Mouse (Mus musculus) regulatory T cell (primary cell): Measurements from ENCODE around the gene Atp6v1g3.

ENCODE experiments used
- in situ Hi-C: fragments of 300-600 bp; cut with MboI, MseI; formaldehyde crosslinking; loops from one replicate; pipeline ENCODE4 v1.15.1; 2025; ENCODE audit warnings: high pct_unique_total_duplicates

Atp6v1g3 gene

DNA sequence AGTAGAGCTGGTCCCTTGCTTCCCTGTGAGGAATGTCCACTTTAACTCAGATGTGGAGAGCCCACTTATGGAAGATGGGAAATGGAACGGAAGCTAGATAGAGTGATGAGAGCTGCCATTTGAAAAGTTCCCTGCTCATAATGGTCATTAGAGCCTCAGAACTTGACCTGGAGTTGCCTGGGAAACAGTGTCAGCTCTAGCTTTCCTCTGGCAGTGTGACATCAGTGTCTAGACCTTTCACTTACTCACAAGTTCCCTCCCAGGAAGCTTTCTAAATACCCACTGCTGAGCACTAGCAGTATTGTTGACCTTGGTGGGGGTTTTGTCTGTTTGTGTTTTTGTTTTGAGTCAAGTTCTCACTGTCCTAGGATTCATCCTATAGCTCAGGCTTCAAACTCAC, 15.2 kb downstream of the Atp6v1g3 start:
- in situ Hi-C loops = loop anchor here (5.0 kb wide), 1 partner anchor 151 kb away; no protein-coding TSS in a partner anchor

GRCm38 (mm10) chr1:138289455-138290425, 16.2 kb downstream of the Atp6v1g3 start:
- in situ Hi-C loops = loop anchor here (5.0 kb wide), 1 partner anchor 152 kb away; no protein-coding TSS in a partner anchor

DNA sequence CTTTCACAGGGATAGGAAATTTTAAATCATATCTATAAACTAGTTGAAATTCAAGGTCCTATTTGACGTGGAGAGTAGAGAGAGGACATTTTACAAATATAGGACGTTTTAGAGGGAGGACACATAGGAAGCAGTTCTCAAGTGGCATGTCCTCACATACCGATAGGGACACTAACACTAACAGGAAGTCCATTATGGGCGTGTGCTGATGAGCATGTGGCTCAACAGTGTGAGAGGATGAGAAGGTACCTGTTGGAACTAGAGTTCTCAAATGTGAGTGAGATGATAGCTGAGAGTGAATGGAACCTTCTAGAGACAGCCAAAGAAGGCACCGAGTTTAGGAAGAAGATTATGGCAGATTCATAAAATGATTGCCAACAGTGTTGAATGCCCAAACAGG, 17.9 kb downstream of the Atp6v1g3 start:
- in situ Hi-C loops = no loop called here

DNA sequence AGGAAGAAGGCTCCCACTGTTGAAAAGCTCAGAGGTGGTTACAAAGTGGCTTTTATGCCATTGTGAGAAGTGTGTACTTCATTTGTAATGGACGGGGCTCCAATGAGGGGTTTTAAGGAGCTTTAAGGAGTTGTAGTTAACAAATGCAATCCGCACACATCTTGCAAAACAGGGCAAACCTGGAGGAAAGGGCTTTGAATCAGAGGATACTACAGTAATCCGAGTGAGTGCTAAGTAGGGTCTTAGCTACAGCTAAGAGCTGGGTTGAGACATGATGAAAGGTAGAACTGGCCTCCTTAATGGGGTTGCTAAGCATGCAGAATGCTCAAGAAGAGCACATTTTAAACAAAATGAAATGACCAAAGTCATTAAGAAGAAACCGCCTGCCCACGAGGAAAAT, 20.9 kb downstream of the Atp6v1g3 start:
- in situ Hi-C loops = no loop called here

- in situ Hi-C loops = no loop called here
Observed at GRCm38 (mm10) chr1:138298156-138298555, 24.6 kb downstream of the Atp6v1g3 start.

- in situ Hi-C loops = no loop called here
Observed at GRCm38 (mm10) chr1:138299576-138299975, 26.0 kb downstream of the Atp6v1g3 start.

DNA sequence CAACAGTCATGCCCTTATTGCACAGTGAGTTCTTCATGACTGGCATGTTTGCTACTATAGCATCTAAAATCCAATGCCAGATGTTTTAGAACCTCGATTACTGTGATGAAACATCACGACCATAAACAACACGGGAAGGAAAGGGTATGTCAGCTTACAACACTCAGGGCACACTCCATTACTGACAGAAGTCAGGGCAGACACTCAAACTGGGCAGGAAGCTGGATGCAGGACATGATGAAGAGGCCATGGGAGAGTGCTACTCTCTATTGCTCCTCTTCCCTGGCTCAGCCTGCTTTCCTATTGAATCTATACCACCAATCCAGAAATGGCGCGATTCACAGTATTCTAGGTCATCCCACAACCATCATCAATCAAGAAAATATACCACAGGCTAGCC, 28.4 kb downstream of the Atp6v1g3 start:
- in situ Hi-C loops = no loop called here

DNA sequence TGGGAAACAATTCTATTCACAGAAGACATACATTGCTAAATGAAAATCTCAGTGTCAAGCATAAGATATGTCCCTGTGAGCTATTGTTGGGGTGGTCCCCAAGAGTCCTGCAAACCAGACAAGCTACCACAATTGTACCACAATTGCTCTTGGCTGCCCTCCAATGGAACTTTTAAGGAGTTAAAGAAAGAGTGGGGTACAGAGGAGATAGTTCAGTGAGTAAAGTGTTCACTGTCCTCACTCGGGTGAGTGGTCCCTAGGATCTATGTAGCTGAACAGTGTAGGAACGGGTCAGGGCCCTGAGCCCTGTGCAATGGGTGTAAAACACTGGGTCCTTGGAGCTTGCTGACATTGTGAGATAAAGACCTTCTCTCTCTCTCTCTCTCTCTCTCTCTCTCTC, 29.2 kb downstream of the Atp6v1g3 start:
- in situ Hi-C loops = no loop called here

GRCm38 (mm10) chr1:138303296-138303695, 29.8 kb downstream of the Atp6v1g3 start:
- in situ Hi-C loops = no loop called here

GRCm38 (mm10) chr1:138304141-138304915, 30.8 kb downstream of the Atp6v1g3 start:
- in situ Hi-C loops = no loop called here

DNA sequence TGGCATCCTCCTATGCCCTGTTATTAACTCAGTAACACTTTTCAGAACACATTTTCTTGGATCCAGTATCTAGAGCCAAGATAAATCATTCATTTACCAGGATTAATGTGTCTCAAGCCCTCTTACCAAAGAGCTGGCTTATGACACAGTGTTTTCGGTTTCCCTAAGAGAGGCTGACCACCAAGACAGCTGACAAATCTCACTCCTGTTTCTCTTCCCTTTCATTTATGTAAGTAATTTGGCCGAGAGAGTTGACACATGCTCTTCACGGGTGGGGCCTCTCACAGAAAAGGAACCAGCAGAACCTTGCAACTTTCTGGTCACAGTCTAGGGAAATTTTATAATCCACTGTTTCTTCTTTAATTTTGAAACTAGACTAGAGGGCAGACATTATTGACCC, 49.1 kb downstream of the Atp6v1g3 start:
- in situ Hi-C loops = loop anchor here (5.0 kb wide), 1 partner anchor 50 kb away; the partner anchor contains the start of gene Atp6v1g3

- in situ Hi-C loops = loop anchor here (5.0 kb wide), 1 partner anchor 51 kb away; the partner anchor contains the start of gene Atp6v1g3
Observed at GRCm38 (mm10) chr1:138323076-138323630, 49.6 kb downstream of the Atp6v1g3 start.

- in situ Hi-C loops = no loop called here
Observed at GRCm38 (mm10) chr1:138326091-138326490, 52.6 kb downstream of the Atp6v1g3 start.

- in situ Hi-C loops = no loop called here
Observed at GRCm38 (mm10) chr1:138326566-138326965, 53.0 kb downstream of the Atp6v1g3 start.

DNA sequence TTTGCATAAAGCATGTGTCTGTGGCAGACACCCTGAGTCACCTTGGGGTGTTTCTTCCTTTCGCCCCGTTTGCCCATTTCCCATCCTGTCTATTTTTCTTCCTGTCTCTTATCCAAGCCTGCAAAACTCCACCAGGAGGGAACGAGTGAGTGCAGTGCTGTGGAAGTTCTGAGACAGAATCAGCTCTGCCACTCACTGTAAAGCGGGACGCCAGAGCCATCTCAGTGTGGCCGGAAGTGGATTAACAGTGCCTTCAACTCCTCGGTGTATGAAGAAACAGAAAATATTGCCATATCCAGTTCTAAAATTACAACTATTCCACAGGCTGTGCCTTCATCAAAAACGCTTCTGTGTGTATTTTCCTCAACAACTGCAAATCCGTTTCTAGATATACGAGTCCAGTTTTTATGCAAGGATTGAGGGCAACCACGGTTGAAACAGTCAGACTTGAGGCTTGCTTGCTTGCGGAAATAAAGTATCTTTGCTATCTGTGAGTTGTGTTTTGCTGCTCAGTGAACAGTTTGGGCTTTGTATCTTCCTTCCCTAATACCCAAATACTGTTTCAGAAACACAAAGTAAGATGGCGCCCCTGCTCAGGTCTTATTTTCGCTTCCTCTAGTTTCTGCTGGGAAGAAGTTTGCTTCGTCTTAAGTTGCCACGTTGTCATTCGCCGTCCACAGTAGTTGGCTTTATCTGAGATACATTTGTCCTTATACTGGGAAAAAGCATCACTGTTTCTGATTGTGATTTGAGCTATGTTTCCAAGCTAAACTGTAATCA, 54.1 kb downstream of the Atp6v1g3 start:
- in situ Hi-C loops = no loop called here

- in situ Hi-C loops = no loop called here
Observed at GRCm38 (mm10) chr1:138328320-138328719, 54.8 kb downstream of the Atp6v1g3 start.

GRCm38 (mm10) chr1:138330556-138330955, 57.0 kb downstream of the Atp6v1g3 start:
- in situ Hi-C loops = loop anchor here (5.0 kb wide), 3 partner anchors 82 to 507 kb away; no protein-coding TSS in a partner anchor

GRCm38 (mm10) chr1:138331596-138331995, 58.1 kb downstream of the Atp6v1g3 start:
- in situ Hi-C loops = loop anchor here (5.0 kb wide), 3 partner anchors 81 to 506 kb away; no protein-coding TSS in a partner anchor

DNA sequence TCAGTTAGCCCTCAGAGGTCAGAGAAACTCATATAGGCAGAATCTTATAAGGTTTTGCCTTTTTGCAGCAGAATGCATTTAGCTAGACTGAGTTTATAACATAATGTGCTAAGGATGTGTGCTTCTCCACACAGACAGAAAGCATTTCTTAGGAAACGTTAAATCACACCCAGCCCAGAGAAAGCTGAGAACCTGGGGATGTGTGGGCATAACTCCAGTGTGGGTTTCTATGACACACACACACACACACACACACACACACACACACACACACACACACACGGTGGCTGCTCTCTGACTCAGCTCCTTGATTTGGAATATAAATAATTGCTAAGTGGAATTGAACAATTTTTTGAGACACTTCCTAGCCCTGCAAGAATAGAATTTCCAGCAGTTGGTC, 61.2 kb downstream of the Atp6v1g3 start:
- in situ Hi-C loops = loop anchor here (5.0 kb wide), 3 partner anchors 78 to 503 kb away; no protein-coding TSS in a partner anchor

DNA sequence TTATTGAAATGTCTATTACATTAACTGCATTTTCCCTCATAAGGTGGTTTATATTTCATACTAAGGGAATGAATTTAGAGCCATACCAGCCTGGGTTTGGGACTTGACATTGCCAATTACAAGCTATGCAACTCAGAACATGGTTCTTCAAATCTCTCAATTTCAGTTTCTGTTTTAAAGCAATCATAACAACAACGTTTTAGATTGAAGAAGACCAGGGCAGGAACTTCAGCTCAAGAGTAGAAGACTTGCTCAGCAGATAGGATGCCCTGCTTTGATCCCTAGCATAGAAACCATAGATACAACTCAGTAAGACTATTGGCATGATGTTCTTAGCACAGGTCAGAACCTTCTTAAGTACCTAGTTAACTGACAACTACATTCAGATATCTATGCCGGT, 63.9 kb downstream of the Atp6v1g3 start:
- in situ Hi-C loops = no loop called here
